In the genomic region with DNA sequence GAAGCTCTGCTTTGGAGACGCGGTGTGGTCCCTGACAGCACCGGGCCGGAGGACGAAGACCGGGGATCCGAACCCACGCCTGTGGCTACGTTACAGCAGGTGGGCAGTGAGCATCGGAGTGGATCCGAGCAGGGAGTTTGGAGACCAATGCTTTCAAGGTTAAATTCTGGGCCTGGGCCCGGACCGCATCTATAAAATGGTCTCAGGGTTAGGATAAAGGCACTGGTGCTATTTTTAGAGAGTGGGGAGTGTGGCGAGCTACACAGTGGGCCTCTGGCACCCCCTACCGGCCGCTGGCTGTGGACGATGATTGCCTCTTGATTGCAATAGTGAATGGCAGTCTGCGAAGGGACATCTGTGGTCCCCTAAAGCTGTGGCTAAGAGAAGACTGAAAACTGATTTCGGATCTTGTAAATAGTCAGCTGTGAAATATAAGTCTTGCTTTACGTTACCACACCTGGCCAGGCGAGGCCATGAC, we compare ENCODE assay signal across 8 mouse cellular contexts. TPM values are rescaled to one million over a fixed set of nuclear protein-coding genes. Genes with fewer than 3 reads are reported as not detected.
DNase-seq lines count a peak whose midpoint lies in the region; ATAC-seq and TF ChIP-seq lines count a peak whose summit lies in the region.

A gene (plus strand): TSS at position 51 of the 478 bp plus-strand sequence.

- peak; percentile 69; the same call in 1 of the 2 replicates for ATAC-seq in embryonic facial prominence, embryonic 15.5 days (ENCODE audit: insufficient number of reproducible peaks, low FRiP score, low TSS enrichment, low read depth)
- ATAC-seq in kidney, embryonic 14.5 days (ENCODE audit: low FRiP score, low TSS enrichment), result peak; percentile 54
- peak; percentile 81 for ATAC-seq in monocyte, adult 5-6 weeks (replicated peaks; ENCODE audit: insufficient number of reproducible peaks, low FRiP score, low TSS enrichment, poor library complexity, severe bottlenecking)

- H3K9ac ChIP-seq in embryonic facial prominence, embryonic 15.5 days, result peak within 1 kb of the TSS; percentile 37
- H3K9ac ChIP-seq in kidney, embryonic 14.5 days (ENCODE audit: low read depth, low read length), result peak within 1 kb of the TSS; percentile 61

- TF ChIP-seq CTCF in bone marrow, adult 2 months (IDR thresholded peaks at IDR 0.05; ENCODE audit: control insufficient read depth, insufficient read depth, low read length), result peak; percentile 94

- peak within 1 kb of the TSS; percentile 56 for H3K4me3 ChIP-seq in bone marrow, adult 2 months (replicated peaks; ENCODE audit: control insufficient read depth, low read depth, low read length)
- H3K4me3 ChIP-seq in embryonic facial prominence, embryonic 15.5 days (replicated peaks), result peak within 1 kb of the TSS; percentile 59
- peak within 1 kb of the TSS; percentile 54 for H3K4me3 ChIP-seq in kidney, embryonic 14.5 days (ENCODE audit: low read length)

- peak within 1 kb of the TSS; percentile 91 for H3K4me2 ChIP-seq in embryonic facial prominence, embryonic 15.5 days (replicated peaks)
- H3K4me2 ChIP-seq in kidney, embryonic 14.5 days (replicated peaks; ENCODE audit: low read depth, low read length), result peak within 1 kb of the TSS; percentile 76

- TF ChIP-seq POLR2A in bone marrow, adult 2 months (IDR thresholded peaks at IDR 0.05; ENCODE audit: borderline replicate concordance, control insufficient read depth, low read depth, low read length), result peak; percentile 33; the same call in 1 of the 2 replicates

- DNase-seq in 416B (ENCODE audit: low read depth), result peak; percentile 84
- DNase-seq in heart, adult 9 months (ENCODE audit: low spot score in 2 of 2), result peak; percentile 75 to 90
- peak; percentile 90 for DNase-seq in liver
- peak; percentile 89 to 97 for DNase-seq in spleen, postnatal 4 days (ENCODE audit: low spot score in 2 of 2)

- under 1% methylated on average over 21 of the region's 21 CpGs for WGBS in bone marrow, adult 2 months
- WGBS in embryonic facial prominence, embryonic 15.5 days, result under 1% methylated on average over 21 of the region's 21 CpGs
- 1% methylated on average over 21 of the region's 21 CpGs for WGBS in kidney, embryonic 14.5 days

- H3K27me3 ChIP-seq in embryonic facial prominence, embryonic 15.5 days, result no peaks in the 10 kb centered on the region
- peaks cover 13% of the 10 kb centered on the region for H3K27me3 ChIP-seq in kidney, embryonic 14.5 days (ENCODE audit: control insufficient read depth, insufficient read depth, low read length)

- H3K36me3 ChIP-seq in embryonic facial prominence, embryonic 15.5 days, result peaks cover 13% of the 10 kb centered on the region
- peaks cover 13% of the 10 kb centered on the region for H3K36me3 ChIP-seq in kidney, embryonic 14.5 days (ENCODE audit: control insufficient read depth, insufficient read depth, low read length)

- H3K4me1 ChIP-seq in bone marrow, adult 2 months (ENCODE audit: control insufficient read depth, insufficient read depth, low read length), result no peaks in the 10 kb centered on the region; the same call in 1 of the 2 replicates
- peaks cover 28% of the 10 kb centered on the region for H3K4me1 ChIP-seq in embryonic facial prominence, embryonic 15.5 days
- H3K4me1 ChIP-seq in kidney, embryonic 14.5 days (ENCODE audit: control insufficient read depth, insufficient read depth, low read length), result peaks cover 21% of the 10 kb centered on the region

- no peak within 1 kb of the TSS for H3K27ac ChIP-seq in bone marrow, adult 2 months (ENCODE audit: control insufficient read depth, insufficient read depth, low read depth, low read length, poor library complexity)
- peak within 1 kb of the TSS; percentile 40 for H3K27ac ChIP-seq in embryonic facial prominence, embryonic 15.5 days (replicated peaks)
- peak within 1 kb of the TSS; percentile 8; the same call in 1 of the 2 replicates for H3K27ac ChIP-seq in kidney, embryonic 14.5 days (ENCODE audit: low read depth, low read length)

- no peaks in the 10 kb centered on the region for H3K9me3 ChIP-seq in embryonic facial prominence, embryonic 15.5 days (replicated peaks)
- H3K9me3 ChIP-seq in kidney, embryonic 14.5 days (ENCODE audit: control insufficient read depth, low read length), result no peaks in the 10 kb centered on the region

RNA-seq across cellular contexts. Expression of the gene that starts here (rescaled TPM):
- 67.1 and 96.1 TPM in 2 replicates for polyA plus RNA-seq in bone marrow, adult 2 months (2011; ENCODE audit: insufficient read depth, insufficient read length, low replicate concordance, missing spikeins)
- 90.1 and 92.0 TPM in 2 replicates for polyA plus RNA-seq in embryonic facial prominence, embryonic 15.5 days (2015; fragmentation: Nextera tagmentation; extraction: Ambion mirVana)
- 116 and 120 TPM in 2 replicates for polyA plus RNA-seq in kidney, embryonic 14.5 days (2014; fragmentation: Nextera tagmentation; extraction: Ambion mirVana)
- total RNA-seq in monocyte, adult 5-6 weeks (2017), result 57.1 to 85.3 TPM (median 81.5 TPM) in 3 replicates
